Mouse (Mus musculus) midbrain, embryonic 11.5 days (tissue): ENCODE measurements around the gene Basp1. TPM values are rescaled to one million over a fixed set of nuclear protein-coding genes. Genes with fewer than 3 reads are reported as not detected.

Source experiments
- ATAC-seq: fragments of 200-750 bp; cut with Nextera tagmentation; 2 replicates; pipeline ENCODE4 v1.8.0; 2017; ENCODE audit warnings: moderate TSS enrichment, moderate library complexity; ENCODE audit not compliant: low FRiP score
- DNase-seq: peaks from one replicate; pipeline ENCODE4 v3.0.0; 2015; ENCODE audit warnings: low spot score; ENCODE audit errors: missing footprints
- H3K27ac ChIP-seq: fragments of 300-500 bp; sonication (generic); 2 replicates; pipeline ENCODE4 v1.5.1; 2014; ENCODE audit warnings: low read depth, low read length
- H3K27me3 ChIP-seq: fragments of 300-500 bp; sonication (generic); 2 replicates; pipeline ENCODE4 v1.6.1; 2014; ENCODE audit warnings: mild to moderate bottlenecking, low read length, moderate library complexity, mixed read lengths; ENCODE audit not compliant: control insufficient read depth, insufficient read depth
- H3K36me3 ChIP-seq: fragments of 300-500 bp; sonication (generic); 2 replicates; pipeline ENCODE4 v1.6.1; 2014; ENCODE audit warnings: mild to moderate bottlenecking, low read length, moderate library complexity, mixed read lengths; ENCODE audit not compliant: control insufficient read depth, insufficient read depth
- H3K4me1 ChIP-seq: fragments of 300-500 bp; sonication (generic); 2 replicates; pipeline ENCODE4 v1.6.1; 2014; ENCODE audit warnings: low read length; ENCODE audit not compliant: control insufficient read depth, insufficient read depth
- H3K4me2 ChIP-seq: fragments of 300-500 bp; sonication (generic); 2 replicates; pipeline ENCODE4 v1.6.1; 2014; ENCODE audit warnings: mild to moderate bottlenecking, moderate library complexity
- H3K4me3 ChIP-seq: fragments of 300-500 bp; sonication (generic); 2 replicates; pipeline ENCODE4 v1.5.1; 2014; ENCODE audit warnings: low read depth, low read length
- H3K9ac ChIP-seq: fragments of 300-500 bp; sonication (generic); 2 replicates; pipeline ENCODE4 v1.6.1; 2014; ENCODE audit warnings: low read length
- H3K9me3 ChIP-seq: fragments of 300-500 bp; sonication (generic); 2 replicates; pipeline ENCODE4 v1.6.1; 2016; ENCODE audit warnings: low read length; ENCODE audit not compliant: control insufficient read depth
- WGBS: fragments of 180-500 bp; shearing (Covaris S2); extraction: QIAGEN DNeasy Blood & Tissue Kit; methylation state at CpG from one replicate; pipeline ENCODE4 v1.1.7; 2014; 5-methylcytosine and 5-hydroxymethylcytosine counted together
- polyA plus RNA-seq: library from polyadenylated mRNA; unstranded; fragments of >200 nt; fragmentation: Nextera tagmentation; extraction: Ambion mirVana; gene quantifications from 2 replicates; pipeline ENCODE4 v1.2.1, GENCODE M21; 2014

Gene Basp1
- polyA plus RNA-seq, 1 experiment from 2014 or later = 217 TPM

GRCm38 (mm10) chr15:25446155-25446487 is 32.6 kb upstream of the Basp1 start:
- Histone ChIP-seq H3K4me1 (0 out of 2 replicates have a peak, but pooled peaks cover 7% of the 10 kb centered on the region), H3K9ac (no peak overlapping the region), H3K4me2 (peak overlapping the region; percentile 22; the same call in 1 of the 2 replicates), H3K9me3 (no peaks in the 10 kb centered on the region), H3K4me3 (no peak overlapping the region), H3K36me3 (no peaks in the 10 kb centered on the region), H3K27ac (no peak overlapping the region), H3K27me3 (no peaks in the 10 kb centered on the region)
- no peak for DNase-seq
- ATAC-seq = no peak
- WGBS = 42% methylated on average over 8 of the region's 8 CpGs

- no peak overlapping the region for H3K9ac ChIP-seq
- WGBS = 3% methylated on average over 17 of the region's 17 CpGs
- no peaks in the 10 kb centered on the region for H3K36me3 ChIP-seq
- no peaks in the 10 kb centered on the region for H3K27me3 ChIP-seq
- peak; percentile 89 for DNase-seq
- no peak overlapping the region for H3K27ac ChIP-seq
- no peaks in the 10 kb centered on the region for H3K9me3 ChIP-seq
- peak overlapping the region; percentile 22; the same call in 1 of the 2 replicates for H3K4me2 ChIP-seq
- no peak overlapping the region for H3K4me3 ChIP-seq
- H3K4me1 ChIP-seq = 0 out of 2 replicates have a peak, but pooled peaks cover 7% of the 10 kb centered on the region
- ATAC-seq = peak; percentile 67
Measured at GRCm38 (mm10) chr15:25445361-25446154, 32.0 kb upstream of the Basp1 start.

GRCm38 (mm10) chr15:25444208-25444607 is 30.6 kb upstream of the Basp1 start:
- Histone ChIP-seq H3K4me2 (no peak overlapping the region), H3K9ac (no peak overlapping the region), H3K27me3 (no peaks in the 10 kb centered on the region), H3K27ac (no peak overlapping the region), H3K4me3 (no peak overlapping the region), H3K4me1 (0 out of 2 replicates have a peak, but pooled peaks cover 7% of the 10 kb centered on the region), H3K36me3 (no peaks in the 10 kb centered on the region), H3K9me3 (no peaks in the 10 kb centered on the region)
- 86% methylated on average over 10 of the region's 10 CpGs for WGBS
- DNase-seq (peak; percentile 44), ATAC-seq (no peak)

GRCm38 (mm10) chr15:25443140-25443790 is 29.7 kb upstream of the Basp1 start:
- peak; percentile 81 for DNase-seq
- Histone ChIP-seq H3K9me3 (no peaks in the 10 kb centered on the region), H3K27me3 (no peaks in the 10 kb centered on the region), H3K36me3 (no peaks in the 10 kb centered on the region), H3K4me1 (0 out of 2 replicates have a peak, but pooled peaks cover 7% of the 10 kb centered on the region), H3K4me3 (no peak overlapping the region), H3K4me2 (no peak overlapping the region), H3K9ac (no peak overlapping the region), H3K27ac (no peak overlapping the region)
- 74% methylated on average over 8 of the region's 8 CpGs for whole genome bisulfite sequencing
- ATAC-seq = no peak

- Histone ChIP-seq H3K4me2 (no peak overlapping the region), H3K4me1 (0 out of 2 replicates have a peak, but pooled peaks cover 7% of the 10 kb centered on the region), H3K9ac (no peak overlapping the region), H3K4me3 (no peak overlapping the region), H3K9me3 (no peaks in the 10 kb centered on the region), H3K36me3 (no peaks in the 10 kb centered on the region), H3K27ac (no peak overlapping the region), H3K27me3 (no peaks in the 10 kb centered on the region)
- 74% methylated on average over 9 of the region's 9 CpGs for WGBS
- DNase-seq = no peak
- no peak for ATAC-seq
Measured at GRCm38 (mm10) chr15:25441868-25442185, 28.3 kb upstream of the Basp1 start.

GRCm38 (mm10) chr15:25440991-25441867 is 27.7 kb upstream of the Basp1 start:
- WGBS = 22% methylated on average over 24 of the region's 24 CpGs
- Histone ChIP-seq H3K9ac (no peak overlapping the region), H3K27ac (no peak overlapping the region), H3K36me3 (no peaks in the 10 kb centered on the region), H3K4me3 (no peak overlapping the region), H3K4me1 (0 out of 2 replicates have a peak, but pooled peaks cover 7% of the 10 kb centered on the region), H3K4me2 (peak overlapping the region; percentile 10; the same call in 1 of the 2 replicates), H3K27me3 (no peaks in the 10 kb centered on the region), H3K9me3 (no peaks in the 10 kb centered on the region)
- no peak for ATAC-seq
- DNase-seq = peak; percentile 98

GRCm38 (mm10) chr15:25440317-25440716 is 26.8 kb upstream of the Basp1 start:
- H3K27ac ChIP-seq = no peak overlapping the region
- WGBS = 88% methylated on average over 8 of the region's 8 CpGs
- ATAC-seq (no peak), DNase-seq (peak; percentile 75)
- no peak overlapping the region for H3K4me3 ChIP-seq
- no peaks in the 10 kb centered on the region for H3K27me3 ChIP-seq
- H3K9me3 ChIP-seq = no peaks in the 10 kb centered on the region
- H3K9ac ChIP-seq = no peak overlapping the region
- no peaks in the 10 kb centered on the region for H3K36me3 ChIP-seq
- H3K4me2 ChIP-seq = no peak overlapping the region
- 0 out of 2 replicates have a peak, but pooled peaks cover 2% of the 10 kb centered on the region for H3K4me1 ChIP-seq

- DNase-seq (peak; percentile 70), ATAC-seq (no peak)
- H3K36me3 ChIP-seq = no peaks in the 10 kb centered on the region
- no peaks in the 10 kb centered on the region for H3K9me3 ChIP-seq
- H3K4me2 ChIP-seq = no peak overlapping the region
- WGBS = 71% methylated on average over 1 of the region's 1 CpGs
- no peak overlapping the region for H3K27ac ChIP-seq
- no peaks in the 10 kb centered on the region for H3K27me3 ChIP-seq
- no peak overlapping the region for H3K4me3 ChIP-seq
- no peak overlapping the region for H3K9ac ChIP-seq
- H3K4me1 ChIP-seq = no peaks in the 10 kb centered on the region
Measured at GRCm38 (mm10) chr15:25432341-25432740, 18.8 kb upstream of the Basp1 start.
